Mouse (Mus musculus): ENCODE results near the gene Fzd9. TPM values are rescaled to one million over a fixed set of nuclear protein-coding genes. Genes with fewer than 3 reads are reported as not detected.

Gene Fzd9
- polyA plus RNA-seq (2017; shearing (Covaris generic)), result not detected

GRCm38 (mm10) chr5:135251079-135251454 lies at the start of gene Fzd9:
Gene Fzd9 (minus strand): TSS chr5:135251230.

Other genes starting within 250 kb of the Fzd9 start
- 64.6 TPM for gene Abhd11, start 242.1 kb downstream of the Fzd9 start, polyA plus RNA-seq (2017; shearing (Covaris generic))
- 4.2 TPM for gene Stx1a, start 227.7 kb downstream of the Fzd9 start, polyA plus RNA-seq (2017; shearing (Covaris generic))
- gene Dnajc30, start 187.0 kb downstream of the Fzd9 start, polyA plus RNA-seq (2017; shearing (Covaris generic)), result 9.6 TPM
- gene Bud23, start 186.3 kb downstream of the Fzd9 start, polyA plus RNA-seq (2017; shearing (Covaris generic)), result 86.6 TPM
- not detected for gene Vps37d, start 173.0 kb downstream of the Fzd9 start, polyA plus RNA-seq (2017; shearing (Covaris generic))
- not detected for gene Mlxipl, start 161.3 kb downstream of the Fzd9 start, polyA plus RNA-seq (2017; shearing (Covaris generic))
- gene Tbl2, start 101.6 kb downstream of the Fzd9 start, polyA plus RNA-seq (2017; shearing (Covaris generic)), result 19.3 TPM
- gene Bcl7b, start 82.9 kb downstream of the Fzd9 start, polyA plus RNA-seq (2017; shearing (Covaris generic)), result 121 TPM
- gene Baz1b, start 64.0 kb downstream of the Fzd9 start, polyA plus RNA-seq (2017; shearing (Covaris generic)), result 44.1 TPM
- not detected for gene Fkbp6, start 98.8 kb upstream of the Fzd9 start, polyA plus RNA-seq (2017; shearing (Covaris generic))
- not detected for gene Trim50, start 102.1 kb upstream of the Fzd9 start, polyA plus RNA-seq (2017; shearing (Covaris generic))
- gene Nsun5, start 118.7 kb upstream of the Fzd9 start, polyA plus RNA-seq (2017; shearing (Covaris generic)), result 28.4 TPM
- gene Pom121, start 143.3 kb upstream of the Fzd9 start, polyA plus RNA-seq (2017; shearing (Covaris generic)), result 41.4 TPM

Data from effector memory CD4-positive, alpha-beta T cell, adult 5 months (primary cell).